Mouse (Mus musculus): Measurements from ENCODE around the gene Lrrc47. TPM values are rescaled to one million over a fixed set of nuclear protein-coding genes. Genes with fewer than 3 reads are reported as not detected.

The Lrrc47 gene
- polyA plus RNA-seq, 1 experiment from 2014 or later: 13.3 TPM

DNA sequence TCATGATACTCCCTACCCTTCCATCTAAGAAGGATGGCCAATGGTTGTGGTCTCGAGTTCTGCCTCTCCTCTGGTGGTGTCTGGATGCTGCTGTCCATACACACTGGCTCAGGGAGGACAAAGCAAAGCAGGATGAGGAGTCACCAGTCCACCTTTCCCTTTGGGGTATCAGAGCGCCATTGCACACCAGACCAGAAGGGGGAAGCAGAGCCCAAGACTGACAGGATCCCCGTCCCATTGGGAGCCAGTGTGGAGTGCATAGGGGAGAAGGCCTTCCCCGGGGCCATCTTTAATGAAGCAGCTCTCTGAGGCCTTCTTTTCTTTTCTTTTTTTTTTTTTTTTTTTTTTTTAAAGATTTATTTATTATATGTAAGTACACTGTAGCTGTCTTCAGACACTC lies 41.5 kb downstream of the Lrrc47 start:
- Histone ChIP-seq H3K36me3 (no peaks in the 10 kb centered on the region), H3K4me2 (no peak overlapping the region), H3K9me3 (no peaks in the 10 kb centered on the region), H3K27me3 (replicated peaks) (peaks cover 23% of the 10 kb centered on the region; the same call in 1 of the 2 replicates), H3K9ac (no peak overlapping the region), H3K4me1 (no peaks in the 10 kb centered on the region), H3K27ac (replicated peaks) (no peak overlapping the region), H3K4me3 (no peak overlapping the region)
- 40% methylated on average over 4 of the region's 4 CpGs for WGBS
- no peak for ATAC-seq (ENCODE audit: extremely low read depth, insufficient number of reproducible peaks, low FRiP score, low TSS enrichment)

DNA sequence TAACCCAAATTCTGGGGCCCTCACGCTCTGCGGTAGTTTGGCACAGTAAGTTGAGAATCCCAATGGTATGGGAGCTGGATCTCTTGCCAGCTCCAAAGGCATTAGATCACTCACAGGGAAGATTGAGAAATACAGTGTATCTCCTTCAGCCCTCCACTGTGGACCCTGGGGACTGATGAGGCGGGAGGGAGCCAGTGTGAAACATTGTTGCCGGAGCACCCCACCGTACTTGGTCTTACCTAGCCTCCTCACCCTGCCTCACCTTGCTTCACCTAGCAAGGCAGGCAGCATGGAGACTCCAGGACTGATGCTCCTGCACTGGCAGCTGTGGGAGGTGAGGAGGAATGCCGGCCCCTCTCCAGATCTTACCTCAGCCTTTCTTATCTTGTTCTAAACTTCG lies 44.0 kb downstream of the Lrrc47 start:
- Histone ChIP-seq H3K4me2 (no peak overlapping the region), H3K9ac (no peak overlapping the region), H3K9me3 (no peaks in the 10 kb centered on the region), H3K27me3 (replicated peaks) (peaks cover 38% of the 10 kb centered on the region), H3K36me3 (no peaks in the 10 kb centered on the region), H3K27ac (replicated peaks) (no peak overlapping the region), H3K4me1 (no peaks in the 10 kb centered on the region), H3K4me3 (no peak overlapping the region)
- WGBS: 64% methylated on average over 7 of the region's 7 CpGs
- ATAC-seq (ENCODE audit: extremely low read depth, insufficient number of reproducible peaks, low FRiP score, low TSS enrichment): no peak

DNA sequence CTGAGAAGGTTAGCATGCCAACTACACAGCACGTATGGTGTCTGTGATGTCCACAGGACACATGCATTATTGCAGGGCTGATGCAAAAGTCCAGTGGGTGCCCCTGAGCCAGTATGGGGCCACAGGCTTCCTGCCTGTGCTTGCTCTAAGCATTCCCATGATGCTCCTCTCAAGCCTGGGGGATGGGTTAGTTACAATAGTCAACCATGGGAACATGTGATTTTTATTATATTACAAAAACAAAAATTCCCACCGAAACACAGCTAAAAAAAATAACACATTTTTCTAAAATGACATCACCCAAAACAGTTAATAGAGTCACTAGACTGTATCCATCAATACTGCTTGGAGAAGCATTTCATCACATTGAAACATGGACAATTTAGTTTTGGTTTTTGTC lies 44.5 kb downstream of the Lrrc47 start:
- Histone ChIP-seq H3K4me3 (no peak overlapping the region), H3K4me1 (no peaks in the 10 kb centered on the region), H3K9me3 (no peaks in the 10 kb centered on the region), H3K9ac (no peak overlapping the region), H3K4me2 (no peak overlapping the region), H3K27me3 (replicated peaks) (peaks cover 38% of the 10 kb centered on the region), H3K36me3 (no peaks in the 10 kb centered on the region), H3K27ac (replicated peaks) (no peak overlapping the region)
- ATAC-seq (ENCODE audit: extremely low read depth, insufficient number of reproducible peaks, low FRiP score, low TSS enrichment): no peak
- 59% methylated on average over 2 of the region's 2 CpGs for WGBS

DNA sequence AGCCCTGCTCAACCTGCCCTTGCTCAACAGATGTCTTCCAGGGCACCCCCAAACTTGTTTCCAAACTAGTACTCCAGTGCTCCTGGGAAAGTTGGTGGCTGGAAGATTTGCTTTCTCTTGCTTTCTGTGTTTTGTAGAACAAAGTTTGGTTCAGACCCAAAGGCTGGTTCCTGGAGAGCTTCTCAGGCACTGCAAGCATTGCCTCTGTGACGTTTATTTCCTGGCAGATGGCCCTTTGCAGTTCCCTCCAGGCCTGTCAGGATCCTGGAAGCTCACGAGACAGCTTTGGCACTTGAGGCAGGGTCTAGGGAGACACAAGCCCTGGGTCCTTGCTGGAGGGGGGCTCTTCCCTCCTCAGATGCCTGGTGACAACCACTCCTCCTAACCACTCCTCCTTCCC lies 45.1 kb downstream of the Lrrc47 start:
- Histone ChIP-seq H3K4me1 (no peaks in the 10 kb centered on the region), H3K27me3 (replicated peaks) (peaks cover 44% of the 10 kb centered on the region), H3K27ac (replicated peaks) (no peak overlapping the region), H3K9ac (no peak overlapping the region), H3K36me3 (no peaks in the 10 kb centered on the region), H3K9me3 (no peaks in the 10 kb centered on the region), H3K4me2 (no peak overlapping the region), H3K4me3 (no peak overlapping the region)
- no peak for ATAC-seq (ENCODE audit: extremely low read depth, insufficient number of reproducible peaks, low FRiP score, low TSS enrichment)
- WGBS: 39% methylated on average over 2 of the region's 2 CpGs

DNA sequence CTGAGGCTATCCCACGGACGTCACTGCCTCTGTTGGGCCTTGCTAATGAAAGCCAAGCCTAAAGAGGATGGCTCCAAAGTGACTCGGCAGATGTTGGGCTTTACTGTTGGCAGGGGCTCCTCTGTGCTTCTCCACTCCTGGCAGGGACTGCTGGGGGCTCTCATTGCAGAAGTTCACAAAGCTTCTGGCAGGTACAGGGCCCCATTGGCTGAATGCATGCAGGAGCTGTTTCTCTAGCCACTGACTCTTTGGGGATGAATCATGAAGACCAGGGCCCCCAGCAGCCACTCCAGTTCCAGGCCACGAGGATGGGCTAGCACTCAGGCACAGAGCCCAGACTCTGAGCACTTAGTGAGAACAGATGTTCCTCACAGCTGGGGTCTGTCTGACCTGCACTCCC lies 46.2 kb downstream of the Lrrc47 start:
- Histone ChIP-seq H3K9ac (no peak overlapping the region), H3K4me1 (no peaks in the 10 kb centered on the region), H3K9me3 (no peaks in the 10 kb centered on the region), H3K36me3 (no peaks in the 10 kb centered on the region), H3K27ac (replicated peaks) (no peak overlapping the region), H3K4me2 (no peak overlapping the region), H3K4me3 (no peak overlapping the region), H3K27me3 (replicated peaks) (peaks cover 48% of the 10 kb centered on the region)
- 39% methylated on average over 4 of the region's 4 CpGs for WGBS
- ATAC-seq (ENCODE audit: extremely low read depth, insufficient number of reproducible peaks, low FRiP score, low TSS enrichment): no peak

DNA sequence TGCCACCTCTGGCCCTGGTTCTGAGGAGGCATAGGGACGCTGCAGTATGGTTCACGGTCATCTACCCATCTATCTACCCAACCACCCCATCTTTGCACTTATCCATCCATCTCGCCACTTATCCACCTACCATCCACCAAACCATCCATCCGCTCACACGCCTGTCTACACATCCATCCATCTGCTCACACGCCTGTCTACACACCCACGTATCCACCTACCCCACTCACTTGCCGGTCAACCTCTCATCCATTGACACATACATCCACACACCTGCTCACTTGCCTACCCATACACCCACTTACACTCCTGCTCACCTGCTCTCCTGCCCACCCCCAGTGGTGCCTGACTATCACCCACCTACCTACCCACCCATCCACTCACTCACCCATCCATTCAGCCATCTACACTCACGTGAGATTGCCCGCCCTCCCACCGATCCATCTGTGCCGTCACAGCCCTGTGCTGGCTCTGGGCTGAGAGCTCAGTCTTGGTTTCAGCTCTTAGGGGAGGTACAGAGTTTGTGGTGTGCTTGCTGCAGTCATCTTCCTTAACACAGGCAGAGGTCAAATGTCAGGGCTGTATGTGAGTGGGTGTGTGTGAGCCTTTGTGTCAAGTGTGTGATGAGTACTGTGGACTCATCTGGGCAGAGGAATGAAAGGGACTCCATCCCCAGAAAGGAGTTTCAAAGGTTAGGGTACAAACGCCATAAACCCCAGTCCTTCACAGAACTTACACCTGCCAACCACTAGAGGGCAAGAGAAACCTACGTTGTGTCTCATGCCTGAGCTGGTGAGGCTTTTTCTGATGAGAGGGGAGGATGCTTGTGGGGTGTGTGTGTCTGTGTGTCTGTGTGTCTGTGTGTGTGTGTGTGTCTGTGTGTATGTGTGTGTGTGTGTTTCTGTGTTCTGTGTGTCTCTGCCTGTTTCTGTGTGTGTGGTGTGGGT lies 53.6 kb downstream of the Lrrc47 start:
- H3K9me3 ChIP-seq: no peaks in the 10 kb centered on the region
- no peaks in the 10 kb centered on the region for H3K36me3 ChIP-seq
- no peak overlapping the region for H3K4me2 ChIP-seq
- peaks cover 59% of the 10 kb centered on the region for H3K27me3 ChIP-seq (replicated peaks)
- no peak for ATAC-seq (ENCODE audit: extremely low read depth, insufficient number of reproducible peaks, low FRiP score, low TSS enrichment)
- H3K4me1 ChIP-seq: no peaks in the 10 kb centered on the region
- 50% methylated on average over 14 of the region's 14 CpGs for WGBS
- H3K4me3 ChIP-seq: no peak overlapping the region
- no peak overlapping the region for H3K27ac ChIP-seq (replicated peaks)
- H3K9ac ChIP-seq: no peak overlapping the region

DNA sequence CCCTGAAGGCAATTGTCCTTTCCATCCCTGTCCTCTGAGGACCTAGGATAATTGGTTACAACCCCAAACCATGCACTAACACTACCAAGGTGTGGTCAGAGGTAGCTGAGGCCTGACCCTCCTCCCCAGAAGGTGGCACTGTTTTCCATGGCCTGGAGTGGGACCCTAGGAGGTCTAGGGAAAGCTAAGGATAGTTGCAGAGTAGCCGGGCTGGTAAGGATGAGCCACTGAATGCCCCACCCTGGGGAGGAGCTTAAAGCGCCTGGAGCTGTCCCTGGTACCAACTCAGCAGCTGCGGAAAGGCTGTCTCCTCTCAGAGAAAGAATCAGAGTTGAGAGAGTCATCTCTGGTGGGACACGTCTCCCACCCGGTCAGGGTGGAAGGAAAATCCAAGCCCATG lies 59.4 kb downstream of the Lrrc47 start:
- ATAC-seq (ENCODE audit: extremely low read depth, insufficient number of reproducible peaks, low FRiP score, low TSS enrichment): no peak
- WGBS: 2% methylated on average over 5 of the region's 5 CpGs

More for the DNA sequence above, 59.4 kb downstream of the Lrrc47 start:
- Histone ChIP-seq H3K27ac (replicated peaks) (no peak overlapping the region), H3K27me3 (replicated peaks) (peaks cover 74% of the 10 kb centered on the region), H3K4me2 (no peak overlapping the region), H3K36me3 (no peaks in the 10 kb centered on the region), H3K4me1 (no peaks in the 10 kb centered on the region), H3K9me3 (no peaks in the 10 kb centered on the region), H3K9ac (no peak overlapping the region), H3K4me3 (no peak overlapping the region)

Other genes starting within 250 kb of the Lrrc47 start
- 46.0 and 51.7 TPM in 2 replicates for gene A430005L14Rik, start 54.5 kb upstream of the Lrrc47 start, polyA plus RNA-seq (2015; fragmentation: Nextera tagmentation; extraction: Ambion mirVana)
- gene Dffb, start 36.6 kb upstream of the Lrrc47 start, polyA plus RNA-seq (2015; fragmentation: Nextera tagmentation; extraction: Ambion mirVana): 7.6 and 9.1 TPM in 2 replicates
- 12.9 TPM in 2 replicates for gene Cep104, start 36.5 kb upstream of the Lrrc47 start, polyA plus RNA-seq (2015; fragmentation: Nextera tagmentation; extraction: Ambion mirVana)
- gene Smim1, start 14.5 kb downstream of the Lrrc47 start, polyA plus RNA-seq (2015; fragmentation: Nextera tagmentation; extraction: Ambion mirVana): 68.2 and 74.7 TPM in 2 replicates
- not detected in 2 replicates for gene Ccdc27, start 30.9 kb downstream of the Lrrc47 start, polyA plus RNA-seq (2015; fragmentation: Nextera tagmentation; extraction: Ambion mirVana)
- gene Trp73, start 128.5 kb downstream of the Lrrc47 start, polyA plus RNA-seq (2015; fragmentation: Nextera tagmentation; extraction: Ambion mirVana): 0.07 and 0.10 TPM in 2 replicates
- 22.6 and 24.3 TPM in 2 replicates for gene Wrap73, start 130.6 kb downstream of the Lrrc47 start, polyA plus RNA-seq (2015; fragmentation: Nextera tagmentation; extraction: Ambion mirVana)
- gene Tprgl, start 148.9 kb downstream of the Lrrc47 start, polyA plus RNA-seq (2015; fragmentation: Nextera tagmentation; extraction: Ambion mirVana): 119 and 121 TPM in 2 replicates
- gene Megf6, start 159.0 kb downstream of the Lrrc47 start, polyA plus RNA-seq (2015; fragmentation: Nextera tagmentation; extraction: Ambion mirVana): 25.9 and 28.4 TPM in 2 replicates